Mouse (Mus musculus) heart, adult 2 months (tissue): ENCODE data around the gene Pid1.

Experiments
- CTCF ChIP-seq: fragments of 200-600 bp; IDR thresholded peaks from 2 replicates; pipeline ENCODE4 v1.8.1; 2022; ENCODE audit warnings: antibody characterized with exemption, mild to moderate bottlenecking, moderate library complexity
- EP300 ChIP-seq: fragments of 200-500 bp; IDR thresholded peaks from 2 replicates; pipeline ENCODE4 v1.6.1; 2011; ENCODE audit warnings: low read depth, low read length, control low read depth; ENCODE audit not compliant: insufficient read depth
- POLR2A ChIP-seq: fragments of 200-500 bp; IDR thresholded peaks from 2 replicates; pipeline ENCODE4 v1.6.1; 2011; ENCODE audit warnings: mild to moderate bottlenecking, low read depth, low read length, control low read depth; ENCODE audit not compliant: insufficient read depth

DNA sequence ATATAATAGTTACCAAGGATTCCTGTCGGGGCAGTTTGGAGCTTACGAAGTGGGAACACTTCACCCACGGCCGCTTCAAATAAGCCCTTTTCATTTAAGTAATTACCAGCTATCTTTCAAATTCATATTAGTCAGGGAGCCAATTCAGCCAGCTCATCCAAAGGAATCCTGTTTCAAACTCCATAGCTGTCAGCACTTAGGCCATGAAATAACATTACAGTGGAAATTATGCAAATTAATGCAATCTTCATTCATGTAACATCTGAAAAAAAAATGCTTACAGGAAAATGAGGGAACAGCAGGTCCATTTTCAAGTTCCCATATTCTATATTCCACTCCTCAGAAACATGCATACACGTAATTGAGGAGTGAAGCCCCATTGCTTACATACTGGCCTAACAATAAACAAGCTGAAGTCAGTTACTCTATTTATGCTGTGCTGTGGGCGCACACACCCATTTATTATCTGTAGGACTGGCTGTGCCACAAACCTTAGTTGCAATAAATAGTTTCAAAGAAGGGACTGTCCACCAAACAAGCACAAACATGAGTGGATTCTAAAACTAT lies 114.1 kb downstream of the Pid1 start:
- TF ChIP-seq CTCF (no peak), POLR2A (no peak), EP300 (no peak)
